8 mouse cellular contexts compared by ENCODE assay signal in the genomic region with DNA sequence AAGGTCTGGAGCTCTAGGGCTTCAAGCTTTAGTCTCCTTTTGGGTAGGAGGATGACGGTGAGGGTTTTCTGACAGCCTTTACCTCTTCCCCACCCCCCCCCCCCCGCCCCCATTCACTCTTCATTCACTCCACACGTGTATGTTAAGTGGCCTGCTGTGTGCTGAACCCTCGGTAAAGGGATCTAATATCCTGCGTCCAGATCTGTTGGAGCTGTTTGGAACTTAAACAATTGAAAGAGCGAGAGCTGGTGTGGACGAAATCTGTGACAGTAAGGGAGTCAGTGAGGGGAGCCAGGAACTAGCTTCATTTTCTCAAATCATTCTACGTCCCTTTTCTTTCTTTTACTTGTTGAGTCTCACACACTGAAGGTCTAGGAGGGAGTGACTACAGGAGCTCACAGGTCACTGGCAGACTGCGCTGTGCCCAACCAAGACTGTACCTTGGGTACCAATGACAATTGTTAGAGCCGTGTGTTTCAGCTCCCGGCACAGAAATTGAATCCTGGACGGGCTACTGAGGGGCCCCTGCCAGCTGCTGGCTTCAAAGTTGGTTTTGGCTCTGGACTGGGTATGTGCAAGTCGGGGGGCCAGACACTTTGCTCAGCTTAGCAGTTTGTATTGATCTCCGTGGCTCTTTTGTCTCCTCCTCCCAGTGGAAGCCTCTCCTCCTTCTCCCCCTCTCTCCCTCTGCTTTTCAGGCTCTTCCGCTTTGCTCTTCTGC. TPM values are rescaled to one million over a fixed set of nuclear protein-coding genes. Genes with fewer than 3 reads are reported as not detected.
DNase-seq lines count a peak whose midpoint lies in the region; ATAC-seq and TF ChIP-seq lines count a peak whose summit lies in the region.

A gene (plus strand): TSS at position 689 of the 721 bp plus-strand sequence.

- no peak for TF ChIP-seq CTCF in left cerebral cortex, adult 2 months (IDR thresholded peaks at IDR 0.05)
- TF ChIP-seq CTCF in heart, postnatal 0 days (IDR thresholded peaks at IDR 0.05; ENCODE audit: low read depth), result no peak

- ATAC-seq in heart, postnatal 0 days (ENCODE audit: insufficient read depth, low read depth), result no peak
- no peak; the same call in 1 of the 2 replicates for ATAC-seq in limb, embryonic 13.5 days (ENCODE audit: low FRiP score, low read depth)
- ATAC-seq in stomach, embryonic 14.5 days (ENCODE audit: insufficient number of reproducible peaks, insufficient read depth, low FRiP score, low read depth), result no peak

- WGBS in heart, postnatal 0 days, result 32% methylated on average over 14 of the region's 15 CpGs
- WGBS in limb, embryonic 13.5 days, result 28% methylated on average over 15 of the region's 15 CpGs
- WGBS in stomach, embryonic 14.5 days, result 34% methylated on average over 15 of the region's 15 CpGs

- DNase-seq in adrenal gland, adult (ENCODE audit: inconsistent age in 2 of 2, low spot score in 1 of 2), result peak; percentile 3 to 53
- no peak for DNase-seq in adrenal gland, adult 8-10 months
- peak in 1 of 2 experiments; percentile 21 for DNase-seq in left cerebral cortex, adult 2 months (ENCODE audit: extremely low spot score in 1 of 2, low spot score in 2 of 2)
- DNase-seq in left cerebral cortex, adult 11 months (ENCODE audit: low spot score), result no peak
- no peak for DNase-seq in heart, postnatal 0 days (ENCODE audit: low spot score)
- no peak for DNase-seq in ovary, postnatal 10 days (ENCODE audit: low spot score)

- intact Hi-C loops in left cerebral cortex, adult 2 months (cut with DNase I), result loop anchor here (5.0 kb wide), 1 partner anchor 107 kb away; a partner anchor contains a TSS

- no peak within 1 kb of the TSS for H3K9ac ChIP-seq in heart, postnatal 0 days (replicated peaks; ENCODE audit: low read depth, low read length)
- peak within 1 kb of the TSS; percentile 53 for H3K9ac ChIP-seq in limb, embryonic 13.5 days
- no peak within 1 kb of the TSS for H3K9ac ChIP-seq in stomach, embryonic 14.5 days (replicated peaks; ENCODE audit: low read depth, low read length)

- peak within 1 kb of the TSS; percentile 63 for H3K4me2 ChIP-seq in heart, postnatal 0 days (ENCODE audit: low read depth, low read length)
- H3K4me2 ChIP-seq in limb, embryonic 13.5 days (replicated peaks), result peak within 1 kb of the TSS; percentile 64
- H3K4me2 ChIP-seq in stomach, embryonic 14.5 days (replicated peaks; ENCODE audit: low read depth, low read length), result peak within 1 kb of the TSS; percentile 46

- H3K4me3 ChIP-seq in left cerebral cortex, adult 2 months, result peak within 1 kb of the TSS; percentile 44
- H3K4me3 ChIP-seq in heart, postnatal 0 days (ENCODE audit: low read depth, low read length), result peak within 1 kb of the TSS; percentile 41
- H3K4me3 ChIP-seq in limb, embryonic 13.5 days, result peak within 1 kb of the TSS; percentile 40
- peak within 1 kb of the TSS; percentile 28 for H3K4me3 ChIP-seq in stomach, embryonic 14.5 days (ENCODE audit: low read depth, low read length)

- H3K27me3 ChIP-seq in heart, postnatal 0 days (ENCODE audit: control insufficient read depth, insufficient read depth, low read length), result no peaks in the 10 kb centered on the region
- peaks cover 16% of the 10 kb centered on the region; the same call in 1 of the 2 replicates for H3K27me3 ChIP-seq in limb, embryonic 13.5 days
- H3K27me3 ChIP-seq in stomach, embryonic 14.5 days (ENCODE audit: control insufficient read depth, insufficient read depth, low read length), result no peaks in the 10 kb centered on the region

- peak within 1 kb of the TSS; percentile 81 for H3K27ac ChIP-seq in left cerebral cortex, adult 2 months
- H3K27ac ChIP-seq in heart, postnatal 0 days (ENCODE audit: low read depth), result no peak within 1 kb of the TSS
- no peak within 1 kb of the TSS for H3K27ac ChIP-seq in limb, embryonic 13.5 days
- H3K27ac ChIP-seq in stomach, embryonic 14.5 days (ENCODE audit: low read length), result no peak within 1 kb of the TSS

- H3K9me3 ChIP-seq in heart, postnatal 0 days (replicated peaks; ENCODE audit: control insufficient read depth, low read length), result no peaks in the 10 kb centered on the region
- H3K9me3 ChIP-seq in limb, embryonic 13.5 days, result no peaks in the 10 kb centered on the region
- H3K9me3 ChIP-seq in stomach, embryonic 14.5 days (ENCODE audit: control insufficient read depth, low read depth, low read length), result no peaks in the 10 kb centered on the region

- no peak for TF ChIP-seq EP300 in heart, postnatal 0 days (IDR thresholded peaks at IDR 0.05; ENCODE audit: low read depth)

- no peaks in the 10 kb centered on the region for H3K4me1 ChIP-seq in heart, postnatal 0 days (ENCODE audit: control insufficient read depth, insufficient read depth)
- H3K4me1 ChIP-seq in limb, embryonic 13.5 days, result no peaks in the 10 kb centered on the region
- H3K4me1 ChIP-seq in stomach, embryonic 14.5 days (ENCODE audit: control insufficient read depth, insufficient read depth, low read length), result no peaks in the 10 kb centered on the region

- no peaks in the 10 kb centered on the region for H3K36me3 ChIP-seq in heart, postnatal 0 days (replicated peaks; ENCODE audit: control insufficient read depth, insufficient read depth, low read length)
- H3K36me3 ChIP-seq in limb, embryonic 13.5 days, result no peaks in the 10 kb centered on the region
- H3K36me3 ChIP-seq in stomach, embryonic 14.5 days (ENCODE audit: control insufficient read depth, insufficient read depth, low read length), result no peaks in the 10 kb centered on the region

RNA-seq across cellular contexts. Expression of the gene that starts here (rescaled TPM):
- total RNA-seq in adrenal gland, adult 8-10 months (2022), result under 1 TPM; 0.29 to 0.52 (median 0.50) TPM
- total RNA-seq in left cerebral cortex, adult 2 months (2021), result 10 to 100 TPM; 52.3 to 59.5 TPM
- total RNA-seq in heart, postnatal 0 days (2014; rRNA removed; ENCODE audit: low replicate concordance), result 0.04 and 1.4 TPM in 2 replicates
- 0.07 and 0.08 TPM in 2 replicates for polyA plus RNA-seq in heart, postnatal 0 days (2015; fragmentation: Nextera tagmentation; extraction: Ambion mirVana)
- 4.2 and 4.6 TPM in 2 replicates for polyA plus RNA-seq in limb, embryonic 13.5 days (2015; fragmentation: Nextera tagmentation; extraction: Ambion mirVana)
- polyA plus RNA-seq in stomach, embryonic 14.5 days (2014; fragmentation: Nextera tagmentation; extraction: Ambion mirVana), result 2.2 and 2.8 TPM in 2 replicates

Comparison
In these comparisons a context has a peak if more than half of its experiments do, and no peak if none do; other contexts are left out.
1. RNA of the gene that starts here (total RNA-seq): 52.3 to 59.5 TPM in left cerebral cortex, adult 2 months; 0.29 to 0.52 TPM in adrenal gland, adult 8-10 months and 0.04 to 1.4 TPM in heart, postnatal 0 days; every median in the first group is over 10 times any median in the second.
2. DNase-seq: peak in adrenal gland, adult (2 of 2); none in adrenal gland, adult 8-10 months (single experiment), left cerebral cortex, adult 11 months (single experiment), heart, postnatal 0 days (single experiment) and ovary, postnatal 10 days (single experiment).
3. Peak in every context shown above with its lines, with median percentiles within 50 percentile points of each other: H3K4me3 ChIP-seq and H3K4me2 ChIP-seq.